ENCODE assay signal across 8 mouse cellular contexts in genomic region chr14:59200711-59201603, GRCm38 (mm10). TPM values are rescaled to one million over a fixed set of nuclear protein-coding genes. Genes with fewer than 3 reads are reported as not detected.
DNase-seq lines count a peak whose midpoint lies in the region; ATAC-seq and TF ChIP-seq lines count a peak whose summit lies in the region.

Rcbtb1 (plus strand) TSS chr14:59201209.

- peak within 1 kb of the TSS; percentile 76 for H3K4me2 ChIP-seq in forebrain, embryonic 13.5 days
- H3K4me2 ChIP-seq in liver, postnatal 0 days (ENCODE audit: low read depth, low read length), result peak within 1 kb of the TSS; percentile 88
- peak within 1 kb of the TSS; percentile 55 for H3K4me2 ChIP-seq in neural tube, embryonic 14.5 days (ENCODE audit: low read depth, low read length)

- no peaks in the 10 kb centered on the region for H3K4me1 ChIP-seq in ES-Bruce4 (ENCODE audit: control insufficient read depth, insufficient read depth, low read length)
- peaks cover 37% of the 10 kb centered on the region for H3K4me1 ChIP-seq in forebrain, embryonic 13.5 days
- H3K4me1 ChIP-seq in liver, postnatal 0 days (ENCODE audit: insufficient read depth), result peaks cover 6% of the 10 kb centered on the region
- H3K4me1 ChIP-seq in neural tube, embryonic 14.5 days (ENCODE audit: control insufficient read depth, insufficient read depth, low read length), result peaks cover 34% of the 10 kb centered on the region

- H3K36me3 ChIP-seq in ES-Bruce4 (ENCODE audit: control insufficient read depth, insufficient read depth, low read length, poor library complexity, severe bottlenecking), result no peaks in the 10 kb centered on the region
- H3K36me3 ChIP-seq in forebrain, embryonic 13.5 days (ENCODE audit: poor library complexity, severe bottlenecking), result no peaks in the 10 kb centered on the region
- H3K36me3 ChIP-seq in liver, postnatal 0 days (replicated peaks; ENCODE audit: insufficient read depth, low read length), result no peaks in the 10 kb centered on the region
- no peaks in the 10 kb centered on the region for H3K36me3 ChIP-seq in neural tube, embryonic 14.5 days (ENCODE audit: control insufficient read depth, insufficient read depth, low read length)

- peak; percentile 92 for ATAC-seq in cerebellum, adult (ENCODE audit: insufficient number of reproducible peaks, low FRiP score, low TSS enrichment)
- ATAC-seq in forebrain, embryonic 13.5 days, result peak; percentile 97
- ATAC-seq in liver, postnatal 0 days, result peak; percentile 92
- ATAC-seq in neural tube, embryonic 14.5 days (ENCODE audit: low read depth), result peak; percentile 96

- intact Hi-C loops in heart, postnatal 10 days (cut with DNase I), result loop anchor here (5.0 kb wide), 1 partner anchor 241 kb away; the partner anchor contains the start of genes Cab39l and Setdb2

- H3K4me3 ChIP-seq in ES-Bruce4 (ENCODE audit: low read depth, low read length), result peak within 1 kb of the TSS; percentile 97
- H3K4me3 ChIP-seq in forebrain, embryonic 13.5 days, result peak within 1 kb of the TSS; percentile 84
- H3K4me3 ChIP-seq in liver, postnatal 0 days (ENCODE audit: low read depth, low read length), result peak within 1 kb of the TSS; percentile 83
- peak within 1 kb of the TSS; percentile 92 for H3K4me3 ChIP-seq in neural tube, embryonic 14.5 days (ENCODE audit: low read depth, low read length)

- TF ChIP-seq CTCF in ES-Bruce4 (IDR thresholded peaks at IDR 0.05; ENCODE audit: low read depth, low read length), result peak; percentile 3
- TF ChIP-seq CTCF in liver, postnatal 0 days (IDR thresholded peaks at IDR 0.05; ENCODE audit: low read depth), result peak; percentile 69

- H3K9ac ChIP-seq in ES-Bruce4 (ENCODE audit: low read depth, poor library complexity, severe bottlenecking), result peak within 1 kb of the TSS; percentile 71
- H3K9ac ChIP-seq in forebrain, embryonic 13.5 days, result peak within 1 kb of the TSS; percentile 97
- peak within 1 kb of the TSS; percentile 85 for H3K9ac ChIP-seq in liver, postnatal 0 days (replicated peaks)
- H3K9ac ChIP-seq in neural tube, embryonic 14.5 days (replicated peaks; ENCODE audit: low read depth, low read length), result peak within 1 kb of the TSS; percentile 97

- H3K9me3 ChIP-seq in ES-Bruce4 (replicated peaks; ENCODE audit: control insufficient read depth, insufficient read depth, low read length, poor library complexity, severe bottlenecking), result peaks cover 11% of the 10 kb centered on the region
- H3K9me3 ChIP-seq in forebrain, embryonic 13.5 days (replicated peaks), result no peaks in the 10 kb centered on the region
- H3K9me3 ChIP-seq in liver, postnatal 0 days (ENCODE audit: low read length), result no peaks in the 10 kb centered on the region
- H3K9me3 ChIP-seq in neural tube, embryonic 14.5 days (ENCODE audit: control insufficient read depth, low read length), result no peaks in the 10 kb centered on the region

- WGBS in forebrain, embryonic 13.5 days, result under 1% methylated on average over 69 of the region's 96 CpGs
- WGBS in large intestine, adult 2 months, result under 1% methylated on average over 82 of the region's 96 CpGs
- WGBS in liver, postnatal 0 days (ENCODE audit: insufficient replicate concordance), result under 1% methylated on average over 83 of the region's 96 CpGs
- under 1% methylated on average over 67 of the region's 96 CpGs for WGBS in neural tube, embryonic 14.5 days

- H3K27ac ChIP-seq in ES-Bruce4 (ENCODE audit: insufficient read depth, low read length), result peak within 1 kb of the TSS; percentile 60
- H3K27ac ChIP-seq in forebrain, embryonic 13.5 days, result peak within 1 kb of the TSS; percentile 96
- H3K27ac ChIP-seq in liver, postnatal 0 days (ENCODE audit: low read depth), result peak within 1 kb of the TSS; percentile 95
- peak within 1 kb of the TSS; percentile 96 for H3K27ac ChIP-seq in neural tube, embryonic 14.5 days (ENCODE audit: low read depth, low read length)

- no peak for TF ChIP-seq POLR2A in ES-Bruce4 (IDR thresholded peaks at IDR 0.05; ENCODE audit: insufficient read depth, low read length)

- TF ChIP-seq EP300 in ES-Bruce4 (IDR thresholded peaks at IDR 0.05; ENCODE audit: insufficient read depth, low read depth, low read length), result peak; percentile 61
- peak; percentile 18; the same call in 1 of the 2 replicates for TF ChIP-seq EP300 in liver, postnatal 0 days (IDR thresholded peaks at IDR 0.05; ENCODE audit: low read depth)

- peak; percentile 93 to 94 for DNase-seq in heart, postnatal 10 days
- peak; percentile 70 for DNase-seq in large intestine, adult 2 months (ENCODE audit: low read depth, low spot score)
- DNase-seq in liver, postnatal 0 days, result peak; percentile 93
- peak; percentile 93 for DNase-seq in testis, postnatal 10 days (ENCODE audit: low spot score)

- H3K27me3 ChIP-seq in ES-Bruce4 (ENCODE audit: control insufficient read depth, insufficient read depth, low read length, poor library complexity, severe bottlenecking), result no peaks in the 10 kb centered on the region
- H3K27me3 ChIP-seq in forebrain, embryonic 13.5 days, result no peaks in the 10 kb centered on the region
- no peaks in the 10 kb centered on the region for H3K27me3 ChIP-seq in liver, postnatal 0 days (ENCODE audit: insufficient read depth, low read length)
- no peaks in the 10 kb centered on the region for H3K27me3 ChIP-seq in neural tube, embryonic 14.5 days (ENCODE audit: control insufficient read depth, insufficient read depth, low read length)

RNA-seq across cellular contexts. Expression of gene Rcbtb1, which starts in this region (rescaled TPM):
- 53.9 and 58.6 TPM in 2 replicates for polyA plus RNA-seq in ES-Bruce4 (2011; ENCODE audit: insufficient read depth, insufficient read length, low read depth, missing spikeins)
- 93.9 and 94.8 TPM in 2 replicates for polyA plus RNA-seq in forebrain, embryonic 13.5 days (2015; fragmentation: Nextera tagmentation; extraction: Ambion mirVana)
- 10 to 100 TPM; 15.2 to 17.8 TPM for total RNA-seq in heart, postnatal 10 days (2021)
- 13.9 and 24.3 TPM in 2 replicates for polyA plus RNA-seq in large intestine, adult 2 months (2012; rRNA removed)
- 16.1 and 16.5 TPM in 2 replicates for polyA plus RNA-seq in liver, postnatal 0 days (2015; fragmentation: Nextera tagmentation; extraction: Ambion mirVana)
- 50.1 and 68.7 TPM in 2 replicates for polyA plus RNA-seq in neural tube, embryonic 14.5 days (2014; fragmentation: Nextera tagmentation; extraction: Ambion mirVana)

Comparison
In these comparisons a context has a peak if more than half of its experiments do, and no peak if none do; other contexts are left out.
1. Peak in every context shown above with its lines: DNase-seq, ATAC-seq, H3K4me3 ChIP-seq and H3K27ac ChIP-seq.